Mouse (Mus musculus): ENCODE measurements at regions not wholly inside any gene's neighbourhood (a gene's known extent, or its start where the extent isn't known, plus 50 kb on each side); places are given as distances from the start of the nearest gene placed in this dataset.

- Histone ChIP-seq H3K27me3 (ENCODE audit: insufficient read depth, low read length) (peaks cover 2% of the 10 kb centered on the region; the same call in 1 of the 2 replicates), H3K9me3 (replicated peaks) (no peaks in the 10 kb centered on the region), H3K36me3 (replicated peaks) (no peaks in the 10 kb centered on the region), H3K4me1 (ENCODE audit: insufficient read depth, low read depth, low read length) (peaks cover 35% of the 10 kb centered on the region), H3K4me3 (ENCODE audit: low read depth, low read length) (no peak overlapping the region)
- ATAC-seq (ENCODE audit: extremely low read depth, insufficient number of reproducible peaks, low FRiP score, poor library complexity, severe bottlenecking) (no peak), DNase-seq (ENCODE audit: low spot score) (no peak)
- TF ChIP-seq POLR2AphosphoS5 (IDR thresholded peaks at IDR 0.05; ENCODE audit: insufficient replicate concordance, low read depth, low read length) (no peak), TAL1 (conservative IDR thresholded peaks at IDR 0.05; ENCODE audit: low read depth, low read length) (no peak), GATA1 (IDR thresholded peaks at IDR 0.05; ENCODE audit: borderline replicate concordance, low read length) (no peak), GATA2 (IDR thresholded peaks at IDR 0.05; ENCODE audit: borderline replicate concordance, low read depth, low read length) (no peak), CTCF (IDR thresholded peaks at IDR 0.05; ENCODE audit: low read depth, low read length) (no peak)
These were observed 148.1 kb upstream of the Jun start for GRCm38 (mm10) chr4:95200130-95200529.

GRCm38 (mm10) chr4:95202478-95202877 is 150.5 kb upstream of the Jun start:
- Histone ChIP-seq H3K9me3 (replicated peaks) (no peaks in the 10 kb centered on the region), H3K4me1 (ENCODE audit: insufficient read depth, low read depth, low read length) (peaks cover 26% of the 10 kb centered on the region), H3K27me3 (ENCODE audit: insufficient read depth, low read length) (peaks cover 18% of the 10 kb centered on the region), H3K4me3 (ENCODE audit: low read depth, low read length) (no peak overlapping the region), H3K36me3 (replicated peaks) (no peaks in the 10 kb centered on the region)
- TF ChIP-seq POLR2AphosphoS5 (IDR thresholded peaks at IDR 0.05; ENCODE audit: insufficient replicate concordance, low read depth, low read length): no peak
- TF ChIP-seq CTCF (IDR thresholded peaks at IDR 0.05; ENCODE audit: low read depth, low read length): no peak
- no peak for TF ChIP-seq TAL1 (conservative IDR thresholded peaks at IDR 0.05; ENCODE audit: low read depth, low read length)
- no peak for TF ChIP-seq GATA1 (IDR thresholded peaks at IDR 0.05; ENCODE audit: borderline replicate concordance, low read length)
- TF ChIP-seq GATA2 (IDR thresholded peaks at IDR 0.05; ENCODE audit: borderline replicate concordance, low read depth, low read length): no peak
- ATAC-seq (ENCODE audit: extremely low read depth, insufficient number of reproducible peaks, low FRiP score, poor library complexity, severe bottlenecking) (no peak), DNase-seq (ENCODE audit: low spot score) (no peak)

- Histone ChIP-seq H3K36me3 (replicated peaks) (no peaks in the 10 kb centered on the region), H3K9me3 (replicated peaks) (no peaks in the 10 kb centered on the region), H3K27me3 (ENCODE audit: insufficient read depth, low read length) (peaks cover 22% of the 10 kb centered on the region), H3K4me1 (ENCODE audit: insufficient read depth, low read depth, low read length) (peaks cover 27% of the 10 kb centered on the region), H3K4me3 (ENCODE audit: low read depth, low read length) (no peak overlapping the region)
- TF ChIP-seq GATA1 (IDR thresholded peaks at IDR 0.05; ENCODE audit: borderline replicate concordance, low read length) (no peak), CTCF (IDR thresholded peaks at IDR 0.05; ENCODE audit: low read depth, low read length) (no peak), POLR2AphosphoS5 (IDR thresholded peaks at IDR 0.05; ENCODE audit: insufficient replicate concordance, low read depth, low read length) (no peak), GATA2 (IDR thresholded peaks at IDR 0.05; ENCODE audit: borderline replicate concordance, low read depth, low read length) (no peak), TAL1 (conservative IDR thresholded peaks at IDR 0.05; ENCODE audit: low read depth, low read length) (no peak)
- ATAC-seq (ENCODE audit: extremely low read depth, insufficient number of reproducible peaks, low FRiP score, poor library complexity, severe bottlenecking) (no peak), DNase-seq (ENCODE audit: low spot score) (no peak)
These were observed 151.6 kb upstream of the Jun start for GRCm38 (mm10) chr4:95203577-95203976.

GRCm38 (mm10) chr4:95205372-95205771 is 153.3 kb upstream of the Jun start:
- H3K4me3 ChIP-seq (ENCODE audit: low read depth, low read length): no peak overlapping the region
- DNase-seq (ENCODE audit: low spot score) (no peak), ATAC-seq (ENCODE audit: extremely low read depth, insufficient number of reproducible peaks, low FRiP score, poor library complexity, severe bottlenecking) (no peak)
- H3K27me3 ChIP-seq (ENCODE audit: insufficient read depth, low read length): peaks cover 24% of the 10 kb centered on the region
- TF ChIP-seq POLR2AphosphoS5 (IDR thresholded peaks at IDR 0.05; ENCODE audit: insufficient replicate concordance, low read depth, low read length) (no peak), CTCF (IDR thresholded peaks at IDR 0.05; ENCODE audit: low read depth, low read length) (no peak), GATA2 (IDR thresholded peaks at IDR 0.05; ENCODE audit: borderline replicate concordance, low read depth, low read length) (no peak), TAL1 (conservative IDR thresholded peaks at IDR 0.05; ENCODE audit: low read depth, low read length) (no peak), GATA1 (IDR thresholded peaks at IDR 0.05; ENCODE audit: borderline replicate concordance, low read length) (no peak)
- H3K4me1 ChIP-seq (ENCODE audit: insufficient read depth, low read depth, low read length): peaks cover 42% of the 10 kb centered on the region
- no peaks in the 10 kb centered on the region for H3K36me3 ChIP-seq (replicated peaks)
- H3K9me3 ChIP-seq (replicated peaks): no peaks in the 10 kb centered on the region

- no peak for TF ChIP-seq POLR2AphosphoS5 (IDR thresholded peaks at IDR 0.05; ENCODE audit: insufficient replicate concordance, low read depth, low read length)
- TF ChIP-seq GATA1 (IDR thresholded peaks at IDR 0.05; ENCODE audit: borderline replicate concordance, low read length): no peak
- no peak for TF ChIP-seq TAL1 (conservative IDR thresholded peaks at IDR 0.05; ENCODE audit: low read depth, low read length)
- TF ChIP-seq GATA2 (IDR thresholded peaks at IDR 0.05; ENCODE audit: borderline replicate concordance, low read depth, low read length): no peak
- TF ChIP-seq CTCF (IDR thresholded peaks at IDR 0.05; ENCODE audit: low read depth, low read length): no peak
- H3K27me3 ChIP-seq (ENCODE audit: insufficient read depth, low read length): peaks cover 25% of the 10 kb centered on the region
- H3K9me3 ChIP-seq (replicated peaks): no peaks in the 10 kb centered on the region
- ATAC-seq (ENCODE audit: extremely low read depth, insufficient number of reproducible peaks, low FRiP score, poor library complexity, severe bottlenecking) (no peak), DNase-seq (ENCODE audit: low spot score) (no peak)
- H3K4me3 ChIP-seq (ENCODE audit: low read depth, low read length): no peak overlapping the region
- peaks cover 51% of the 10 kb centered on the region for H3K4me1 ChIP-seq (ENCODE audit: insufficient read depth, low read depth, low read length)
- no peaks in the 10 kb centered on the region for H3K36me3 ChIP-seq (replicated peaks)
These were observed 155.8 kb upstream of the Jun start for GRCm38 (mm10) chr4:95207783-95208182.

GRCm38 (mm10) chr4:95208827-95209226 is 156.8 kb upstream of the Jun start:
- no peak for ATAC-seq (ENCODE audit: extremely low read depth, insufficient number of reproducible peaks, low FRiP score, poor library complexity, severe bottlenecking)
- Histone ChIP-seq H3K27me3 (ENCODE audit: insufficient read depth, low read length) (peaks cover 25% of the 10 kb centered on the region), H3K36me3 (replicated peaks) (no peaks in the 10 kb centered on the region), H3K9me3 (replicated peaks) (no peaks in the 10 kb centered on the region), H3K4me3 (ENCODE audit: low read depth, low read length) (no peak overlapping the region), H3K4me1 (ENCODE audit: insufficient read depth, low read depth, low read length) (peaks cover 51% of the 10 kb centered on the region)
- TF ChIP-seq CTCF (IDR thresholded peaks at IDR 0.05; ENCODE audit: low read depth, low read length): no peak
- no peak for TF ChIP-seq TAL1 (conservative IDR thresholded peaks at IDR 0.05; ENCODE audit: low read depth, low read length)
- TF ChIP-seq POLR2AphosphoS5 (IDR thresholded peaks at IDR 0.05; ENCODE audit: insufficient replicate concordance, low read depth, low read length): no peak
- TF ChIP-seq GATA2 (IDR thresholded peaks at IDR 0.05; ENCODE audit: borderline replicate concordance, low read depth, low read length): no peak
- no peak for TF ChIP-seq GATA1 (IDR thresholded peaks at IDR 0.05; ENCODE audit: borderline replicate concordance, low read length)
- no peak for DNase-seq (ENCODE audit: low spot score)

Measured in G1E (cell line).